Mouse (Mus musculus) layer of hippocampus, adult 8-10 months (tissue): ENCODE measurements around the gene Gm15293. TPM values are rescaled to one million over a fixed set of nuclear protein-coding genes. Genes with fewer than 3 reads are reported as not detected.
"Not testable (repeated sequence)": the region's sequence is repeated elsewhere in the genome, so short reads cannot be mapped to it uniquely, and the experiment has no call there.

Experiments used
- DNase-seq, 2 experiments: peaks; one replicate each; pipeline ENCODE4 v3.0.0; 2022; ENCODE audit warnings: low spot score in 2 of 2
- total RNA-seq, 4 experiments: library from RNA; stranded (reverse); gene quantifications; 2 replicates each; pipeline ENCODE4 v1.2.4; 2022

Gene Gm15293
- not detected for total RNA-seq

DNA sequence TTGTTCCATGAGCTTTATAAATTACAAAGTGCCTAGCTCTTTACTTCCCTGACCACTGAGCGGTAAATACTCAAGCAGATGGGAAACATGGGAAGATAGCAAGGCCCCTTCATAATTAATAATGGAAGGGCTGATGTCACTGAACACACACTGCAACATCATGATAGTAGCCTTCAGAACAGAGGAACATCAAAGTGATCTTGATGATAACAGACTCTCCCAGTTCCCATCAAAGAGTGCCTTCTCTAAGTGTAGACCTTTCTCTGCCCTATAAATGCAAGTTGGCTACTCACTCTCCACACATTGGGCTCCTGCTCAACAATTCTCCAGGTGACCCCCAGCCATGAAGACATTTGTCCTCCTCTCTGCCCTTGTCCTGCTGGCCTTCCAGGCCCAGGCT is at the start of gene Gm15293:
Gene Gm15293 (plus strand): TSS at position 301 of the 400 bp plus-strand sequence.
- DNase-seq = not testable (repeated sequence)

DNA sequence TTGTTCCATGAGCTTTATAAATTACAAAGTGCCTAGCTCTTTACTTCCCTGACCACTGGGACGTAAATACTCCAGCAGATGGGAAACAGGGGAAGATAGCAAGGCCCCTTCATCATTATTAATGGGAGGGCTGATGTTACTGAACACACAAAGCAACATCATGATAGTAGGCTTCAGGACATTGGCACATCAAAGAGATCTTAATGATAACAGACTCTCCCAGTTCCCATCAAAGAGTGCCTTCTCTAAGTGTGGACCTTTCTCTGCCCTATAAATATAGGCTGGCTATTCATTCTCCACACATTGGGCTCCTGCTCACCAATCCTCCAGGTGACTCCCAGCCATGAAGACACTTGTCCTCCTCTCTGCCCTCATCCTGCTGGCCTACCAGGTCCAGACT is 39.4 kb upstream of the Gm15293 start, which contains the start of gene Defa22:
Gene Defa22 (plus strand): TSS at position 301 of the 400 bp plus-strand sequence.
- not testable (repeated sequence) for DNase-seq

GRCm38 (mm10) chr8:21191314-21191713 is 10.0 kb upstream of the Gm15293 start, which contains the start of gene Defa31:
Gene Defa31 (plus strand): TSS chr8:21191614.
- not testable (repeated sequence) for DNase-seq

Other genes with a start within 250 kb of the Gm15293 start
- gene Defa21, start 176.0 kb upstream of the Gm15293 start, total RNA-seq = not detected
- gene Defa23, start 146.5 kb upstream of the Gm15293 start, total RNA-seq = not detected
- gene Defa35, start 136.5 kb upstream of the Gm15293 start, total RNA-seq = not detected
- gene Defa25, start 117.1 kb upstream of the Gm15293 start, total RNA-seq = not detected
- gene Gm14851, start 105.5 kb upstream of the Gm15293 start, total RNA-seq = not detected
- gene Defa30, start 66.9 kb upstream of the Gm15293 start, total RNA-seq = not detected
- not detected for gene Defa22, start 39.3 kb upstream of the Gm15293 start, total RNA-seq
- not detected for gene Defa31, start 9.9 kb upstream of the Gm15293 start, total RNA-seq
- gene Gm15292, start 48.2 kb downstream of the Gm15293 start, total RNA-seq = not detected
- not detected for gene Defa27, start 114.0 kb downstream of the Gm15293 start, total RNA-seq
- not detected for gene Defa29, start 125.5 kb downstream of the Gm15293 start, total RNA-seq
- gene Defa2, start 177.0 kb downstream of the Gm15293 start, total RNA-seq = not detected
- not detected for gene Defa33, start 190.2 kb downstream of the Gm15293 start, total RNA-seq
- not detected for gene Defa36, start 225.8 kb downstream of the Gm15293 start, total RNA-seq